Mouse (Mus musculus): ENCODE measurements around the gene Tent4a.
"Not testable (repeated sequence)": the region's sequence is repeated elsewhere in the genome, so short reads cannot be mapped to it uniquely, and the experiment has no call there.

The Tent4a gene

GRCm38 (mm10) chr13:69534334-69534653 is at the start of gene Tent4a:
TSS of gene Tent4a (minus strand) at chr13:69534617.
- no peak for DNase-seq (ENCODE audit: low spot score)

DNA sequence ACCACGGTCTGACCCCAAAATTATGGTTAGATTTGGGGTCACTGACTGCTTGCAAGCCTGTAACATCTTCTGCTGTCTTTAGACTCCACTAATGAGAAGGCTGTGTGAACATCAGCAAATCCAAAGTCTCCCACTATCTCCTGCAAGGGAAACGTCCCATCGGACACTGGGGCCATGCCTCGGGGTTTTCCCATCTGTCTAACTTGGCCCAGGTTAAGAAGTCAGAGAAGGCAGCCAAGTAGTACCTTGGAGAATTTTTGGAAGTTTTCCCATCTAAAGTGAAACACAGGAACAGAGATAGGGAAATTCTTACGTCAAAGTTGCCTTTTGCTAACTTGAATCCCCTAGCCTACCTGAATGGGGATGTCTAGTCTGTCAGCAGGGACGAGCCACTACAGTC is 49.2 kb upstream of the Tent4a start:
- no peak for DNase-seq (ENCODE audit: low spot score)

- DNase-seq (ENCODE audit: low spot score), result no peak
Measured at GRCm38 (mm10) chr13:69582411-69582810, 48.0 kb upstream of the Tent4a start.

DNA sequence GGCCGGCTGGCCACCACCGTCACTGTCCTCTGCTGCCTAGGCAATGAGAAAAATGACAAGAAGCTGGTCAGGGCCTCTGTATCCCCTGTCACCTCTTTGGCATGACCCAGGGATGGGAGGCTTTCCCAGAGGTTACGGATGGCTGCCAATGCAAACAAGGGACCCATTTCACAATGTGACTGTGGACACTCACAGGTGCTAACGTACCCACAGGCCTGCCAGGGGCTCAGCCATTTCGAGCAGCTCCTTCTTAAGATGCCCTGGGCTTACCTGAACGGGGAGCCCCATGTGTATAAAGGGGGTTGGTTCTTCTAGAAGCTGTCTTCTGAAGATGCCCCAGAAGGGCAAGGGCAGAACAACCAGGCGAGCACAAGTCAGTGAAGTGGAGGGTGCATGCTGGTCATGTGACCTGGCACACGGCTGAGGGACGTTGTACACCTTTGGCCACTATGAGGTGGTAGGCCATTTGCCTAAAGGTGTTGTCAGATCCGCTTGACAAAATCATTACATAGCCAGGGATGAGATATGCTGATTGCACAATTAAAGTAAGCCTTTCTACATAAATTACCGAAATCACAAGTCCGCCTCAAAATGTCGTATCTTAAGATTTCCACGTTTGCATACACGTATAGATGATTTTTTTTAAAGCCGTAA is 42.9 kb upstream of the Tent4a start:
- DNase-seq (ENCODE audit: low spot score), result no peak

- DNase-seq (ENCODE audit: low spot score), result no peak
Measured at GRCm38 (mm10) chr13:69576676-69577075, 42.3 kb upstream of the Tent4a start.

GRCm38 (mm10) chr13:69572594-69572993 is 38.2 kb upstream of the Tent4a start:
- DNase-seq (ENCODE audit: low spot score), result no peak

DNA sequence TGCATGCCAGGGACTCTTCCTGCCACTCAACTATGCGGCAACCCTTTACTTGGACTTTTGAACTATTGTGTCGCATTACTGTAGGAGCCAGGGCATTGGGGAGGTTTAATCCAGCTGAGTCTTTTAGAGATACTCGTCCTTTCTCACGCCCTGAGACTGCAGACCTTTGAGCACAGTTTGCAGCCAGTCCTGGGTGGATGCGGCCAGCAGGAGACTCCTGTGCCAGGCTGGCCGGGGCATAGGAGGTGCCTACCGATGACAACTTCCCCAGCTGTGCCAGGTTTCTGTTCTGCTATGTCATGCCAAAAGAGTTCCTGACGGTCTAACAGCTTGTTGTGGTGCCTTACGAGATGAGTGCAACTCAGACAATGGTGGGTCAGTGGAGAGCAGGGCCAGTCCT is 34.8 kb upstream of the Tent4a start:
- DNase-seq (ENCODE audit: low spot score), result no peak

GRCm38 (mm10) chr13:69565401-69565800 is 31.0 kb upstream of the Tent4a start:
- DNase-seq (ENCODE audit: low spot score), result not testable (repeated sequence)

DNA sequence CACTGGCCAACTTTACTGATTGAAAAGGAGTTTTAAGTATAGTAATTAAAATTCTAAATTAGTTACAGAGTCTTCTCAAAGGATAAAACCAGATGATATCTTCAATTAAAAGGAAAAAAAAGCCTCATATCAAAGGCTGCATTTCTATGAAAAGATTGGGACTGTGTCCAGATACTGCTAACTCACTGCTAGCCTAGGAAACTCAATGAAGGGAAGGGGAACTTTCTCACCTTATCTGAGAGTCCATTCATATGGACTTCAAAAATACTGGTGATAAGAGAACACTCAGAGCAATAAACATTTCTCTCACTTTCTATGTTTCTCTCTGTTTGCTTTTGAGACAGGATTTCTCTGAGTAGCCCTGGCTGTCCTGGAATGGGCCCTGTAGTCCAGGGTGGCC is 30.2 kb upstream of the Tent4a start:
- DNase-seq (ENCODE audit: low spot score), result no peak

DNA sequence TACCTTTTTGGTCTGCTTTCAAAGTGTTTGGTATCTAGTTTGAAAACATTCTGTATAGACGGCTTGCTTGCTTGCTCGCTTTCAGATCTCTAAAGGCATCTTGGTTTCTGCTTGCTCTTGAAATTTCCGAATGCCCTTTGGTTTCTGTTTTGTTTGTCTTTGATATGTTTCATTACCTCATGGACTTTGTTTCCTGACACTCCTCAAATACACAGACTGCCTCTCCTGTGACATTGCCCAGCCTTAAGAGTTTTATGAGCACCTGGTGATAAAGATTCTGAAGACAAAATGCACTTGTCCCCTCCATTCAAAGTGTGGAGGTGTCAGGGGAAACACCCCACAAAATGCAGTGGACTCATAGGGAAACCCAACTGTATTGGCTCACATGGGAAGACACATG is 29.5 kb upstream of the Tent4a start:
- DNase-seq (ENCODE audit: low spot score), result no peak

DNA sequence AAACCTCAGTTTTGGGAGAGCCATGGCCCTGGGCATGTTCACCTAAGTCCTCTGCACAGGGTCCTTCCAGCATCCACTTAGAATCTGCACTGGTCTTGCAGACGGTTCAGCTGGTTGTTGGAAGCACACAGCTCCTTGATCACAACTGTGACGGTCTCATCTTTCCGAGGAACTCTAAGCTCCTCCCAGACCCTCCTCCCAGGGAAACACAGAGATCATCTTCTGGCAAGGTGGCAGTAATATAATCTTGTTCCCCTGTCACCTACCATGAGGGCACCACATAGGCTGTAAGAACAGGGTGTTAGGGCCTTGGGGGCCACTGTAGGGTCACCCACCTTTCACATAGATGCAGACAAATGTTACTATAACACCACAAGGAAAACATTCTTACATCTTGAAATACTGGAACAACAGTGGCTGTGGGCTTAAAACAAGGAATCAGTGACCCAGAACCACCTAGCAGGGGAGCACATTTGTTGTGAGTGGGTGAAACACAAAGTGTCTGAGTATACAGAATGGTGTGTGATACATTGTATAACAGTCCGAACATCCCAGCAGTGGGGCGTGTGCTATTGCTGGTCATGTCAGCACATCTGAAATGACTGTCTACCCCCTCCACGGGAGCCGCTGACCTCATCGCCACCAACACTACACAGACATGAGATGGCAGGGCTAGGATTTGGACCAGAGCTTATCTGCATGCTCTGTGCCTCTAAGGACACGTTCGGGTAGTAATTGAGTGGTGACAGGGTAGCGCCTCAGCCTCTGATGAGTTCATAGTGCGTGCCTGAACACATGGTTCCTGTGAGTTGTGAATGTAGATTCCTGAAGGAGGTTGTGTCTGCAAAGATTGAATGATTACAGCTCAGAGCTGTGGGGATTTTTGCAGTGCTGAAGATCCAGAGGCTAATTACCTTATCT is 28.5 kb upstream of the Tent4a start:
- DNase-seq (ENCODE audit: low spot score), result no peak

DNA sequence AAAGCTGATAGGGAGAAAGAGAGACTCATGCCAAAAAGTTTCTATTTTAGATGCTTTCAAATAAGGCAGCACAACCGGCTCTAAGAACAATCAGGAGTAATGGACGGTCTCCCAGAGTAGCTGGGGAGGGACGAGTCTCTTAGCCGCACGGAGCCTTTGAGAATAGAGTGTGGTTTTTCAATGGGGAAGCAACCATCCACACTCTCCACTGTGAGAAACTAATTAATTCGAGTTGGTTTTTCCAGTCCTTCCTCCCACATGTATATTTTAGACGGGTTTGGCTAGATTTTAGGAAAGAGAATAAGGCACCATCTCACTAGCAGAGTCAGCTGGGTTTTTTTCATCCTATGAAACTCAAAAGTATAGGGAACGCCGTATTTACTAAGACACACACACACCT is 27.6 kb upstream of the Tent4a start:
- no peak for DNase-seq (ENCODE audit: low spot score)

DNA sequence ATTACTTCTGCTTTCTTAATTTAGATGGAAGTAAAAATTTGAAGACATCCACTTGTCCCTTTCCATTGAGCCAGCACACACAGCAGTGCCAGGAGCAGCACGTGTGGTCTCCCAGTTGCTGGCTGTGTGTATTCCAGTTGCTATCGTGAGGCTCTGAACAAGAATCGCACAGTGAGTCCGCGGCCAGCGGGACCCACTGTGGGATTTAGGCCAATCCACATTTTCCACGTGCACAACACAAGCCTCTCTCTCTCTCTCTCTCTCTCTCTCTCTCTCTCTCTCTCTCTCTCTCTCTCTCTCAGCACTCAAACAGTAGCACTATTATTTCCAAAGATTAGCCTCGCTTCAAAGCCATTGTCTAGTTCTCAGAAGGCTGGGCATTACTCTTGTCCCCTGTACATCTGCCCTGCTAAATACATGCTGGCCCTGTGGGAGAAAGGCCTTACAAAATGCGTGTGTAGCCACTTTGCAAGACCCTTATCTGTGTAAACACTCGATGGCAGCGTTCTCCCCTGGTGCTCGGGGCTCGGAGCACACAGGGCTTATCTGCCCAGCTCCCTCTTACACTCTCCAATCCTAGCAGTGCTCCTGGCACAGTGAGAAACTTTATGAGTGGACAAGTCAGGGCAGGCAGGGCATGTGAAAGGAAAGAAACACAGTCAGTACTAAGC is 25.0 kb upstream of the Tent4a start:
- DNase-seq (ENCODE audit: low spot score), result no peak

DNA sequence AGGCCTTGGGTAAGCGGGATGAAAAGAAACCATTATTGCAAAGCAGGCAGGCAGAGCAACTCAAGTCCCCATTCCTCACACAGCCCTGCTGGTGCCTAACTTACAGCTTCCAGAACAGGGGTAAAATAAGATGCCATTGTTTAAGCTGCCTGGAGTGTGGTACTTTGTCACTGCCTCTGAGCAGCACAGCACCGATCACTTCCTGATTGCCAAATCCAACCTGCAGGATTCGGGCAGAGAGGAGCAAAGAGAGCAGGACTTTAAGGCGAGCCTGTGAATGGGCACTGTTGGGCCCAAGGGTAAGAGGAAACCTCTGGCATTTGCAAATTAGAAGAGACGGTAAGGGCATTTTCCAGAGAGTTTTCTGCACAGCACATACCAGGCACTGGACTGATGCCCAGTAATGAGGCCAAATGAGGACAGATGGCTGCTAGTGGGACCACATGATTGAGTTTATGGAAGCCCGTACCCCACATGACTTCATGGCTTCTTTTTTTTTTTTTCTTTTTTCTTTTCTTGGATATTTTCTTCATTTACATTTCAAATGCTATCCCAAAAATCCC is 23.8 kb upstream of the Tent4a start:
- no peak for DNase-seq (ENCODE audit: low spot score)

DNA sequence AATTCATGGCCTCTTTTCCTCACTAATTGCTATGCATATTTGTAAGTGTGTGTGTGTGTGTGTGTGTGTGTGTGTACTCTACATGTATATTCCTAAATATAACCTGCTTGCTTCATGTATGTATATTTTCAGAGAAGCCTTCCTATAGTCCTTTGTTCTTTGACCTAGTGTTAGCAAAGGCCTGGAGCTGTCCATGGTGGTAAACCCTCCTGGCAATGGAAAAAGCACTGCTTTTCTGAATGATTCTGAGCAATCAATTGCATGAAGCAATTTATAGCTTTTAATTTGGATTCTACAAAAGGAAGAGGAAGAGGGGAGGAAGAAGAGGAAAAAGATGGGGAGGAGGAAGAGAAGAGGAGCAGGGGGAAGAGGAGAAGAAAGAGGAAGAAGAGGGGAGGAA is 22.3 kb upstream of the Tent4a start:
- no peak for DNase-seq (ENCODE audit: low spot score)

DNA sequence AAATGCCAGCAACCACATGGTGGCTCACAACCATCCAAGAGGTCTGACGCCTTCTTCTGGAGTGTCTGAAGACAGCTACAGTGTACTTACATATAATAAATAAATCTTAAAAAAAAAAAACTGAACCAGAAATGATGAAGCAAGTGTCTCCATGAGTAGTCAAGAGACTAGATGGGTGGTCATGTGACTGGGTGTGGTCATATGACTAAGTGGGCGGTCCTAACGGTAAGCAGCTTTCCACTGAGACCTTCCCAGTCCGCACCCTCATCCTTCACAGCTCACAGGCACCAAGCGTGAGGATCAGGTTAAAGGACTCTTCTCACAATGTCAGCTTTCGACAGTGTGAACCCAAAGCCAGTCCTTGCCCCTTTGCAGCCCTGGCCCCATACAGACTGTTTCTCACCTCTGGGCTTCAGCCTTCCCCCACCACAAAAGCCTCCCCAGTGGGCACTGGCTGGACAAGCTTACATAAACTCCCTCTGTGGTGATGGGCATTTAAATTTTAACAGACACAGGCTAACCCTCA is 21.6 kb upstream of the Tent4a start:
- no peak for DNase-seq (ENCODE audit: low spot score)

DNA sequence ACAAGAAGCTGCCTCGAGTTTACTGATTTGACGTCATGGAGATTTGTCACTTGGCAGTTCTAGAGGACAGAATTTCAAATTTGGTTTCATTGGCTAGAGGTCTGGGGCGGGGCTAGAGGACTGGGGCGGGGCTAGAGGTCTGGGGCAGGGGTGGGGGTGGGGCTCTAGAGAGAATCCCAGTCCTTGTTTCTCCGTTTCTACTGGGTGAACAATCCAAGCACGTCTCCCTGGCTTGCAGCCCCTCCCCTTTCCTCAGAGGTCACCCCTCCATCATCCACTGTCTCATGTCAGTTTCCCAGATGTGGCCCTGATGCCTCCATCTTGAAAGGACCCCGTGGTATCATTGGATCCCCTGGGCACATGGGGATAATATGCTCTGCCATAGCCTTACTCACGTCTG is 20.6 kb upstream of the Tent4a start:
- DNase-seq (ENCODE audit: low spot score), result no peak

- no peak for DNase-seq (ENCODE audit: low spot score)
Measured at GRCm38 (mm10) chr13:69554255-69554654, 19.8 kb upstream of the Tent4a start.

- DNase-seq (ENCODE audit: low spot score), result no peak
Measured at GRCm38 (mm10) chr13:69553024-69553423, 18.6 kb upstream of the Tent4a start.

DNA sequence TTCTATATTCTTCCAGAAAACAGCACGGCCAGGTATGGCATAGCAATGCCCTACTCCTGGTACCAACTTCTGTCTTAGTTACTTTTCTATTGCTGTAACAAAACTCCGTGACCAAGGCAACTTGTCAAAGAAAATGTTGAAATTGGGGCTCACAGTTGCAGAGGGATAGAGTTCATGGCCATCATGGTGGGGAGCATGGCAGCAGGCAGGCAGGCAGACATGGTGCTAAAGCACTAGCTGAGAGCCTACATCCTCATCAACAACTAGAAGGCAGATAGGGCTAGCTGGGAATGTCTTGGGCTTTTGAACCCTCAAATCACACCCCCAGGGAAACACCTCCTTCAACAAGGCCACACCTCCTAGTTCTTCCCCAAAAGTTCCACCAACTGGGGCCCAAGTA is 16.4 kb upstream of the Tent4a start:
- no peak for DNase-seq (ENCODE audit: low spot score)

DNA sequence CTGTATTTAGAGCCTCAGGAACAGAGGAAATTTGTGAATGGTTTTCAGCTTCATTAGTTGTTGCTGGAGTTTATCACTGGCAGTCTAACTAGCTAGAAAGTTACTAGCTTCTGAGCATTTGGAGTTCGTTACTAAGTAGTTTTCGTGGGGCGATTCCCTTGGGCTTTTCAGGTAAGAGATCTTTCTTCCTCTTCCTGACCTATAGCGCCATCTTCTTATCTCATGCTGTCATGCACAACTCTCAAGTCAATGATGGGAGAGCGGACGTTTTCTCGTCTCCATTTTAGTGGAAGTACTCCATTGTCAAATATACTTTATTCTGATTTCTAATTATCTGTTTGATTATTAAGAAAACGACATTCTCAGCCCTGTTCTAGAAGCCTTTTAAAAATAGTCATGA is 15.6 kb upstream of the Tent4a start:
- no peak for DNase-seq (ENCODE audit: low spot score)

DNA sequence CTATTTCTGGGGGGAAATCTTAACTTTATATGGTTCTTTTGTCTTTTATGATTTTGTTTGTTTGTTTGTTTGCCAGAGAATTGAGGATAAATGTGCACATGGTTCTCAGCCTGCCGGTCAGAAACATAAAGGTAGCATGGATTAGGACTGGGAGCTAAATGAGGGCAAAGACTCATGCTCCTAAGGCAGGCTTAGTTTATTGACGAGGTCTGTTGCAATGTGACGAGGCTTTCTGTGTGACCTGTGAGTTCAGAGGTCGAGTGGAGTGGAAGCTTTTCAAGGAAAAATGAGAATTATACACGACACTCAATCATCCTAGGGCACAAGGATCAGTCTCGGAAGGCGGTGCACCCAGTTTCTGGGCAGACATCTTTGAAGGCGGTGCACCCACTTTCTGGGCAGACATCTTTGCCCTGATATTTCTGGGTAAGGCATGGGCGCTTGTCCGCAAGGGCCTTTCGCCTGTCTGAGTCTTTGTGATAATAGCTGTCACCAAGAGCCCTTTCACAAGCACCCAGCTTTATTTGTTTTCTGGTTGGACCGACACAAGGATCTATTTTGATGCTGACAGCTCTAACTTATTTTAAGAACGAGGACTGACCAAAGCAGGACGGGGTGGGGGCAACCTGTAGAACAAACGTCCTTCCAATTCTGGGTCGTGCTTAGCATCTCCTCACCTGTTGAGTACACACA is 13.2 kb upstream of the Tent4a start:
- DNase-seq (ENCODE audit: low spot score), result no peak
